Mouse (Mus musculus) left cerebral cortex, postnatal 36 days (tissue): ENCODE results near the gene Aqp3. TPM values are rescaled to one million over a fixed set of nuclear protein-coding genes. Genes with fewer than 3 reads are reported as not detected.
"Not testable (repeated sequence)": the region's sequence is repeated elsewhere in the genome, so short reads cannot be mapped to it uniquely, and the experiment has no call there.

ENCODE experiments used
- DNase-seq, 2 experiments: peaks; one replicate each; pipeline ENCODE4 v3.0.0; 2021 to 2022; ENCODE audit warnings: low spot score in 2 of 2, mixed read lengths in 1 of 2
- intact Hi-C: fragments of 180-260 bp; cut with DNase I; formaldehyde crosslinking; loops from one replicate; pipeline ENCODE4 v1.15.1; 2025
- total RNA-seq, 2 experiments: library from RNA; stranded (reverse); gene quantifications; 2 replicates each; pipeline ENCODE4 v1.2.3; 2021

The Aqp3 gene
- total RNA-seq, 2 experiments from 2014 or later, result not detected

DNA sequence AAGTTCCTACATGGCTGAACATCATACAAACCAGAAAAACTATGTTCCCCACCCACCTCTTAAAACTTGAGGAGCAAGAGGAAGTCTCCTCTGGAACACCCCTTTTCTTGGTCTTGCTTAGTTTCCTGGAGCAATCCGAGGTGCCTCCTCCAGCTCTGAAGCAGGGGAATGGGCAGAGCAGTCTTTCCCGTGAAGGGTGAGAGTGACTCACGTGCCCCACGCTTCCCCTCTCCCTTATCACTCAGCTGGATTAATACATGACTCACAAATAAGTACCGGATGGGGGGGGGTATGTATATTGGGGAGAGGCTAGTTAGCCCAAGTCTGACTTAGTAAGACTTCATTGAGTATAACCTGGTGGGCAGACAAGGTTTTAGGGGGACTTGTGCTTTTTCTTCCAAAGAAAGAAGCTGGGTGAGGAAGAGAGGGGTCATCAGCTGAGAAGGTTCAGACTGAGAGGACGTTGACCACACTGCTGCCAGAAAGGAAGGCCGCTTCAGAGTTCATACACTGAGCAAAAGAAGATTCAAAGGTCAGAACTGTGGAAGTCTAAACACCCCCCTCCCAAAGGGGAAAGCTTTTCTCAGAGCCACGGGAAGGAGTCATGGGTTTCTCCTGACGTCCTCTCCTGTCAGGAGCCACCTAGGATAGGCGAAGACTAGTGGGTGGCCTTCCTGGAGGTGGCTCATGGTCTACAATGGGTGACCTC is 10.9 kb upstream of the Aqp3 start:
- intact Hi-C loops, result no loop called here
- no peak for DNase-seq

DNA sequence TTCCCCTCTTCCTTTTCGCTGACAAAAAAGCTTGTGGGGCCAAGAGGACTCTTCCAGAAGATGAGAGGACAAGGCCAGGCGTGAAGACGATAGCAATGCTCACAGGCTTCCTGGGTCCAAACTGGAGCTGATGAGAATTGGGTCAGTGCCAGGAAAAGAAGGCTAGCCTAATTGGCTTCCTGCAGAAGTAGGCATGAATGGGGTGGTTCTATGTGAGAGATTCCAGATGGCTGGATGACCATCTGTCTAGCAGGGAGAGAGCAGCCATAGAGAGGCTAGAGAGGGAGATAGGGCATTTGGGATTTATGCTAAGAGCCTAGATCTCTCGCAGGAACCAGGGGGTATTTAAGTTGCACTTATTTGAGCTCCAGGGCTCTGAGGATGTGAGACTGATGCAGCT is 9.5 kb upstream of the Aqp3 start:
- intact Hi-C loops, result no loop called here
- no peak for DNase-seq

DNA sequence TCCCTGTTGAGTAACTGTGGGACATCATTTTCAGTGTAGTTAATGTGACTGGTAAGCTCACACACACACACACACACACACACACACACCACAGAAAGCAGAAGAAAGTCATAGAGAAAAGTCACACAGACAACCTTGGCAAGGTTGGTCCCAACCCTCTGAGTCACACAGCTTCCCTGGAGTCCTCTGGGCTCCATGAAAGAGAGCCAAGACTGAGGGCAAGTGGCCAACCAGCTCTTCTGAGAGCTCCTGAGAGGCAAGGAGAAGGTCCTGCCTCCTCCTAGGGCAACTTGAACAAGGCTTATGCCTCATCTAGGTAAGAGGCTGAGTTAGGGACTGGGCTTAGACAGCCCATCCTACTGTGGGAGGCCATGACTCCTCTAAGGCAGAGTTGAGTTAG is 4.9 kb upstream of the Aqp3 start:
- intact Hi-C loops, result no loop called here
- DNase-seq, result no peak

DNA sequence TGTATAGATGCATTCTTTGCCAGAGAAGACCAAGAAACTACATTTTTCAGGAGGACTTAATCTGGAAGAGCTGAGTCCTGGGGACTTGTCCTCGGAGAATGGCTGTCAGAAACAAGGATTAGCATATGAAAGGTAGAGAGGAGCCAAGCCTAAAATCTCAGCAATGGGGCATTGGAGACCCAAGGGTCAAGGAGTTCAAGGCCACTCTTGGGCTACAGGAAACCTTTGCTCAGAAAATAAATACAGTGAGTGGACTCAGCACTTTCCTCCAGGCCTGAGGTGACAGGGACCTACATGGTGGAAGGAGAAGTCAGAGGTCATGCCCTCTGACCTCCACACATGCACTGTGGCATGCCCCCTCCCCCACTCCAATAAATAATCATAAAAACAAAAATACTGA is 3.0 kb upstream of the Aqp3 start:
- intact Hi-C loops, result no loop called here
- no peak for DNase-seq

DNA sequence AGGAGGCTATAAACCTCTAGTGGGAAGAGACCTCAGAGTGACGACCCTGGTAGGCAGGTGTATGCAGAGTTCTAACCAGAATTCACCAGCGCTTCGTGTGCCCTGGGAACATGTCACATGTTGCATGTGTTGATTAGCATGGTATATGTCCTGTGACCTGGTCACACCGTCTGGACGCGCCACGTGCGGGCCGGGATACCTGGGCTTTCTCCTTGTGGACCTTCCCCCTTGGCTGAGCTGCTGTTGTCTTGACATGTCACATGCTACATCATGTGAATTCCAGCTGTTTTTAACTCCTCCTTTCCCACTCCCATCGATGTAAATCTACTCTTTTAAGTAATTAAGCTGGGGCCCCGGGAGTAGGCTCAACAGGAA is 581 bp upstream of the Aqp3 start:
- DNase-seq, result no peak

DNA sequence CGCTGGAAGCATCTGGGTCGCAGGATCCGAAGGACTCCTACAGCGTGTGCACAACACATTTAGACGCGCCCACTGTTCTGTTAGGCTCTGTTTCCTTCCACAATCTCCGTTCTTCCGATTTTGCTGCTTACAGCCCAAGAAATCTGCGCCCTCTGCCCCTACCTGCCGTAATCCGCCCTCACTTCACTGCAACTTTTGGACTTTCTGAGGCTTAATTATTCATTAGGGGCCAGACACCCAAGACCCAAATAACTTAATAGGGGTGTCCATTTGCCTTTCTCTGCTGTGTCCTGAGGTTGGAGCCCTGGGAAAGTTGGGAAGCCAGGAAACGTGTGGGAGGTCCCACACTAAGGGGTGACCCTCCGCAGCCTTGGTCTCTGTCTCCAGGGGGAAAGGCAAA is 602 bp downstream of the Aqp3 start:
- no peak for DNase-seq
- intact Hi-C loops, result no loop called here

More for the DNA sequence above, 581 bp upstream of the Aqp3 start:
- intact Hi-C loops, result no loop called here

DNA sequence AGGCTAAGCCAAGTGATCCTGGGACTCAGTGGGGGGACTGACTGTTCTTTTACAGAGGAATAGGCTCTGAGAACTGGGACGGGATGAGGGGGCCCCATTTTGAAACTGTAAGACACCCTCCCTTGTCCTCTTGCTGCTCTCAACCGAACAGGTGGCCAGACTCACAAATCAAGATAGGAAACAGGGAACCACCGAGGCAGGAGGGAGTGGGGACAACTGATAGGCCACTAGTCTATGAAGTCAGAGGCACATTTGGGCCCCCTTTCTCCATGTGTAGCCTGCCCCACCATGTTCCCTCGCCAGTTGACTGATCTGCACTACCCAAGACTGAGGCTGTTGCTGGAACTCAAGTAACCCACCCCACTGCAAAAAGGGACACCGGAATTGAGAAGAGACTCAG is 1.2 kb downstream of the Aqp3 start:
- DNase-seq, result no peak
- intact Hi-C loops, result no loop called here

DNA sequence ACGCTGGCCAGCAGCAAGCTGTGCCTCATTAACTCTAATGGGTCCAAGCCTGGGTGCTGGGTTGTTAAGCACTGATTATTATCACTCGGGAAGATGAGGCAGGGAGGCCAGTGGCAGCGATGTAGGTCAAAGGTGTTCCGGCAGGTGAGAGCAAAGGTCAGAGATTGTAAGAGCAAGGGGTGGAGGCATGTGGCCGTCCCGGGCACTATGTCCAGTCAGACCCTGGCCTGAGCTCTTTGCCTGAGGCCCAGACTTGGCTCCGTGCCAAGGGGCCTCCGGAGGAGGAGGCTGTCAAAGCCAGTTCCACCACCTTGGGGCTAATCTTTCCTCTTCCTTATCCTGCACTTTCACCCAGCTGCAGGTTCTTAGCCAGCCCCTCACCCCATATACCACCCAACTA is 1.8 kb downstream of the Aqp3 start:
- DNase-seq, result no peak
- intact Hi-C loops, result no loop called here

DNA sequence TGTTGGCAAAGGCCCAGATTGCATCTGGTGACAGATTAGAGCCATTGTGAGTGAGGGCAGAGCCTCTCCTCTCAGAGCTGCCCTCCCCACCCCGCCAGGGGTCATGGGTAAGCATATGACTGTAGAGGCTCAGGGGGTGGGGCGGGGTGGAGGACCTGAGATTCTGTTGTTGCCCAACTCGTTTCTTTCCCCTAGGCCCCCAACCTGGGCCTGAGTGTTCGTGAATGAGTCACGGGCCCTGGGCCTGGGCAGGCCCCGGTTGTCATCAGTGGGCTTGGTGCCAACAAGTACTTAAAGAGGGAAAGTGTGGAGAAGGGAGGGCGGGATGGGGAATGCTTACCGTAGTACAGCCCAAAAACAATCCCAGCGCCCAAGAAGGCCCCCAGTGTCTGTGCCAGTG is 3.6 kb downstream of the Aqp3 start:
- no peak for DNase-seq

DNA sequence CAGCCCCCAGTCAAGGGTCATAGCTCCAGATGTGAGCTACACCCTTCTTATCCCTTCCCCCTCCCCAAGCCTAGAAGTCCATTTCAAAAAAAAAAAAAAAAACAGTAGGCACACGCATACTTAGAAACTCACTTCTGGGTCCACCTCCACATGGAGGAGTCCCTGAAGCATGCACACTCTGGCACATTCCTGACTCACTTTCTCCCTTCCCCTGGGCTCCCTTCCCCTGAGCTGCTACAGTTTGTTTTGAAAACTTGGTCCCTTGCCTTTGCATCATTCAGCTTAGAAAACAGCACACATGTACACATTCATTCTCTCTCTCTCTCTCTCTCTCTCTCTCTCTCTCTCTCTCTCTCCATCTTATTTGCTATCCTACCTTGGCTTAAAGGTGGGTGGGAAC is 5.0 kb downstream of the Aqp3 start:
- DNase-seq, result no peak
- intact Hi-C loops, result no loop called here

More for the DNA sequence above, 3.6 kb downstream of the Aqp3 start:
- intact Hi-C loops, result no loop called here

DNA sequence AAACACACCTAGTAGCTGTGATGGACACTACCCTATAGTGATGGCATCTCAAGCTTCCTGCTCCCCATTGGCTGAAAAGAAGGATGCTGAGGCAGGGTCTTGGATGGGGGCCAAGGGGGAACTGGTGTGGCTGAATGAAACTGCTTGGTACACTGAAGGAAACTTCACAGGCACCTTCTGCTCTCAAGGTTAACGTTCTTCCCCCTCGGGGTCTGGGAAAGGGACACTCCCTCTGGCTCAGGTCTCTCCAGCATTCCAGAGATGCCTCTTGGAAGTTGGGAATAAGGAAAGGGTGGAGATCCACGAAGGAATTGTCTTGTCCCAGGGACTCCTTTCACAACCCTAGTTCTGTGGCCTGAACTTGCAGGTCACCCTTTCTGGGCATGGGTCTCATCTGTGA is 6.6 kb downstream of the Aqp3 start:
- intact Hi-C loops, result no loop called here
- no peak for DNase-seq

DNA sequence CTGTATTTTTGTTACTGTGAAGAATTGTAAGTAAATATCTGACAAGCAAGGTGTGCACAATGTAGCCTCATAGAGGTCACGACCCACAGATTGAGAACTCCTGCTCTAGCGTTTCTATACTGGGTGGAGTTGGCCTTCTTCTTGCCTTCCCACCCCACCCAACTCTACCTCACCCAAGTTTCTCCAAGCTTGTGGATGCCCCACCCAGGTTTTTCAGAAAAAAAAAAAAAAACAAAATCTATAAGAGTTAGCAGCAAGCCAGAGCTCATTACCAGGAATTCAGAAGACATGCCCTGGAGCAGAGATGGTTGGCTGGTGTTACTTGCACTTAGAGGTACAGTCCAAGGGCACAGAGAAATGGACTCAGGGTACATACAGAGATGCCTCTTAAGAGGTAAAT is 8.3 kb downstream of the Aqp3 start:
- intact Hi-C loops, result no loop called here
- no peak for DNase-seq

DNA sequence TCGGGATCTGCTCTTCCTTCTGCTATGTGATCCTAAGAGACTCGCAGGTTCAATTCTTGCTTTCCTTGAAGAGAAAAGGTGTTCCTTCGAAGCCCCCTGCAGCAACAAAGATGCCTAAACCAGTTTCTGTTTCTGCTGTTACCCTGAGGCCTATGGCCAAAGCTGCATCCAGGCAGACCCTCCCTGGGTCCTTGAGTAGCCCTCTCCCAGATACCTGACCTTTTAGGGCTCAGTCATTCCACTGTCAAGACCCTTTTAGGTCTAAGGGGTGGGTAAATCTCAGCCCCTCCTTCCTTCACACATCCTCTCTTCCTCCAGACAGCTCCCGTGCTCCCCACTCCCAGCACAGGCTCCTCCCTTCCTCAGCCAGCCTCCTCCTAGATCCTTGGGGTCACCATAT is 8.8 kb downstream of the Aqp3 start:
- no peak for DNase-seq
- intact Hi-C loops, result no loop called here

DNA sequence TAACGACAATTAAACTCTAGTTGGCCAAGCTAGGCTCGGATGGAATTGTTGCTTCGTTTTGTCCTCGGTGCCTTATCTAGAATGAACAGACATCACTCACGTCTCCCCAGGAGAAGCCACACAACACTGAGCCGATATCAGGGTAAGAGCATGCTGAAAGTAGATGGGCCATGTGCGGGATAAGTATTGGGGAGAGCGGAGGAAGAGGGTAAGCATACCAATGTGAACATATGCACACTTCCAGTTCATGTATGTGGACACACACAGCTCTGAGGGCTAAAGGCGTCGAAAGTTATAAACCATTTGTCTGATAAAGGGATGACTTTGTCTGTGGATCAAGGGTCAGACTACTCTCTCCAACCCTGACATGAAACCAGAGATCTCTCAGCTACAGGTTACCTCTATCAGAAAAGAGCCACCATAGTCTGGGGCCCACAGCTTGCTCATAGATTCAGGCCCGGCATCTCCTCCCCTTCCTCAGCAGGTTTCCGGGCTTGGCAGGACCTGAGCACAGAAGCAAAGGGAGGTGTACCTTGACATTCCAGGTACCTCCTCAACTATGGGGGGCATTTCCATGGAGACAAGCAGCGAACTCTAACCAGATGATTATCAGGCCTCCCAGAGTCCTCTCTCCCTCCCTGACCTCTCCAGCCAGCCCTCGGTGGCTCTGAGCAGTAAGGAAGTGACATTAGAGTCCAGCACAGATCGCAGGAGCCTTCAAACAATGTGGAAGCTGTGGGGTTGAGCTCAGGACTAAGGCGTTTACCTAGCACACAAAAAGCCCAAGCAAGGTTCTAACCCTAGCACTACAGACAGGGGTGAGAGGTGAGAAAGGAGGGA is 10.3 kb downstream of the Aqp3 start:
- intact Hi-C loops, result no loop called here
- no peak for DNase-seq

DNA sequence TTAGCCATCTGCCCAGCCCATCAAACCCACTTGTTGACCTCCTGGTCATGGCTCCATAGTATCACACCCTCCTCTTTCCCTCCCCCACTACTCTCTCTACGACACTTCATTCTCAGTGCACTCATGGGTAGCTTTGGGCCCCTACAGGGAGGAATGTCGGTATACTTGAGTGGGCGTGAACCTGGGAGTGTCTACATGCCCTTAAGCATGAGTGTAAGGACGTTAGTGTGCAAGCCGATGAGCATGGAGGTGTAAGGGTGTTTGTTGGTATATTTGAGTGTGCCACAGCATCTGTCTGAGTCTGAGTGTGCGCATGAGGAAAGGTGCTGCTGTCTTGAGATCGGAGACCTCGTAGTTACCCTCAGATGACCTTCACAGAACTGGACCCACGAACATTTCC is 11.0 kb downstream of the Aqp3 start:
- no peak for DNase-seq
- intact Hi-C loops, result no loop called here

DNA sequence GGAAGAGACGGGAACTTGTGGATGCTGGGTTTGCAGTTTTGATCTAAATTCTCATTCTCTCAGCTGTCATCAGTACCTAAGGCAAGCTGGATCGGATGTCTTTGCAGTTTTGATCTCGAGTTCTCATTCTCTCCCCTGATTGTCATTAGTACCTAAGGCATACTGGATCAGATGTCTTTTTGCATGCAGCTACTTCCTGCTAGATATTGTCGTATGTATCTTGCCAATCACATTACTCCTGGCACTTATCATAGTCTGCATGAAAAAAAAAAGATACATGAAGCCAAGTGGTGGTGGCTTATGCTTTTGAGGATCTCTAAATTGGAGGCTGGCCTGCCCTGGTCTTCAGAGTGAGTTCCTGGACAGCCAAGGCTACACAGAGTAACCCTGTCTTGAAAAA is 13.2 kb downstream of the Aqp3 start:
- intact Hi-C loops, result no loop called here
- no peak for DNase-seq

DNA sequence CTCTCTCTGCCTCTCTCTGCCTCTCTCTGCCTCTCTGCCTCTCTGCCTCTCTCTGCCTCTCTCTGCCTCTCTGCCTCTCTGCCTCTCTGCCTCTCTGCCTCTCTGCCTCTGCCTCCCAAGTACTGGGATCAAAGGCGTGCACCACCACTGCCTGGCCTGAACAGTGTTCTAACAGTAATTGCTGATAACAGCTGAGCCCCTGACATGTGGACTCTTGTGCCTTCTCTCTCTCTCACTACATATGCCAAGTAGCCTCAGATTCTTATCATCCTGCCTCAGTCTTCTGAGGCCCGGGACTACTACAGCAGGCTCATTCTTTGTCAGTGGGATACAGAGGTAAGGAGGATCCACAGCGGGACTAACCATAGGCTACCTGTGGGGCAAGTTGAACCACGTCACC is 15.2 kb downstream of the Aqp3 start:
- intact Hi-C loops, DNase-seq: not testable (repeated sequence)

DNA sequence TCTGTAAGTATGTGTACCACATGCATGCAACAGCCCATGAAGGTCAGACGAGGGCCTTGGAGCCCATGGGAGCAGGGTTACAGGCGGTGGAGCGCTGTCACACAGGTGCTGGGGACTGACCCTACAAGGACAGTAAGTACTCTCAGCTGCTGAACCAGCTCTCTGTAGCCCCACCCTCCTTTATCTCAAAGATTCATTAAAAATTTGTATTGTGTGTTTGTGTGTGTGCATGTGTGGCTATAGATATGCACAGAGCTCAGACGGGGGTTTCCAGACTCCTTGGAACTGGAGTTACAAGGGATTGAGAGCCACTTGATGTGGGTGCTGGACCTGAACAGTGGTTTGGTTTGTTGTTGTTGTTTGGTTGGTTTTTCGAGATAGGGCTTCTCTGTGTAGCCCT is 16.2 kb downstream of the Aqp3 start:
- DNase-seq, result no peak
- intact Hi-C loops, result no loop called here

DNA sequence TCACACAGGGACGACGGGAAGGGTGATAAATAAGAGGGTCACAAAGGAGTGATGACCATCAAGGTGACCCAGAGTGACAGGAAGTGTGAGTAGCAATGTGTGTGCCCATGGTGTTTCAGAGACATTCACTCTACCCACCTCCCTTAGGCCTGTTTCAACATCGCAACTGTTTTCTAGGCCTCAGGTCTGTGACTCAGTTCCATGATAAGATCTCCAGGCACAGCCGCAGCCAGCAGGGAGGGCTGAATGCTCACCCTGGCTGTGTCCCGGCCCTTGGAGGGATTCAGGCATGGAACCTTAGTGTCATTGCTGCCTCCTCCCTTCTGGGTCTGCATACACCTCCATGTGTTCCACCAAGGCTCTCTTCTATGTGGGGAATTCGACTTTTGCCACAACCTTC is 19.3 kb downstream of the Aqp3 start:
- DNase-seq, result no peak
- intact Hi-C loops, result no loop called here

DNA sequence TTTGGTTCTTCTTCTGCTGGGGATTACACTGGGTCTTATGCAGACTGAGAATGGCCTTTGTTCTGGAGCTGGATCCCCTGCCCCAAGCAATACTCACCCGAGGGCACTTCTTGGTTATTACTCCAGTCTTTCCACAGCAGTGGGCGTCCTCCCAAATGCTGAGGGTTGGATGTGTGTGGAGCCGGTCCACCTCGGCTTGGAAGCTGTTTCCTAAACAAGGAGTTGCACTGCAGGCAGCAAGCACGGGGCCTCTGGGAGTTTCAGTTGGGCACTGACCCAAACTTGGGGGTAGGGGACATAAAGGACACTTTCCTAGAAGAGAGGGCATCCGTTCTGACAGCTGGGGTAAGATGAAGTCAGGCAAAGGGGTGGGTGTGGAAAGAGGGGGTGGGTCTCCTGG is 23.5 kb downstream of the Aqp3 start:
- DNase-seq, result no peak
- intact Hi-C loops, result no loop called here

DNA sequence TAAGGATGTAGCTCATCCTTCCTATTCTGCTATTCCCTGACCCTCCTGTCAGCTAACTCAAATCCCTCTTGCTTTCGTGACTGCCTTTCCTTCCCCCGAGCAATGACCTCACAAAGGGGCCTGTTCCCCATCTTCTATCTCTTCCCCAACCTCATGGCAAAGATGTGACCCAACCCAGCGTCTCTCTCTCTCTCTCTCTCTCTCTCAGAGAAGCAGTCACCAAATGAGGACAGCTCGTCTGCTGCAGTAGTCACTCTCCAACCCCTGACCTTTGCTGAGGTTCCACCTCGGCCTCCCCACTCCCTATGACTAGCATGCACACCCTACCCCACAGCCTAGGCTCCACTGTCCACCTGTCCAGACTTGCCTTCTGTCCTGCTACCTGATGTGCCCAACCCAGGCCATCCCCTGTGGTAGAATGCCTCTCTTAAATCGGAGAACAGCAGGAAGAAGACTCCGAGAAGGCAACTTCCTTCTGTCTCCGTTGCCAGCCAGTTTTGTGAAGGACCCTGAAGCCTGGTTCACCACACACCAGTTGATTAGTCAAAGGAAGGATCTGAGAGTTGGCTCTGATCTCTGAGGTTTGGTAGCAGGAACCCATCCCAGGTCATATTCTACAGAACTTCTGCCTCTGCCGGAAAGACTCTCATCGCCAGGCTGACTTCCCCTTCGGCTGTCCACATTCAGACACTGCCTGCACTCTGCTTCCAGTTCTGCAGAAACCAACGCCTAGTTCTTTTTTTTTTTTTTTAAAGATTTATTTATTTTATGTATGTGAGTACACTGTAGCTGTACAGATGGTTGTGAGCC is 24.8 kb downstream of the Aqp3 start:
- intact Hi-C loops, result no loop called here
- no peak for DNase-seq
